Mouse (Mus musculus) neutrophil, adult 5-6 weeks (primary cell): ENCODE results near the gene Sart3. TPM values are rescaled to one million over a fixed set of nuclear protein-coding genes. Genes with fewer than 3 reads are reported as not detected.

Experiments used
- ATAC-seq: fragments of 151-379, 151-347 bp; 2 replicates; pipeline ENCODE4 v1.8.0; 2017; ENCODE audit warnings: mild to moderate bottlenecking, moderate TSS enrichment; ENCODE audit not compliant: insufficient number of reproducible peaks, poor library complexity, low FRiP score, severe bottlenecking; ENCODE audit errors: extremely low read depth
- total RNA-seq: library from RNA; stranded (forward); fragments of 200-1000 nt; gene quantifications from 2 replicates; pipeline ENCODE4 v1.2.3, GENCODE M21; 2017

The Sart3 gene
- total RNA-seq, 1 experiment from 2014 or later: 50.5 TPM

GRCm38 (mm10) chr5:113773664-113774063 lies 1.4 kb upstream of the Sart3 start:
- peak; percentile 59 for ATAC-seq

DNA sequence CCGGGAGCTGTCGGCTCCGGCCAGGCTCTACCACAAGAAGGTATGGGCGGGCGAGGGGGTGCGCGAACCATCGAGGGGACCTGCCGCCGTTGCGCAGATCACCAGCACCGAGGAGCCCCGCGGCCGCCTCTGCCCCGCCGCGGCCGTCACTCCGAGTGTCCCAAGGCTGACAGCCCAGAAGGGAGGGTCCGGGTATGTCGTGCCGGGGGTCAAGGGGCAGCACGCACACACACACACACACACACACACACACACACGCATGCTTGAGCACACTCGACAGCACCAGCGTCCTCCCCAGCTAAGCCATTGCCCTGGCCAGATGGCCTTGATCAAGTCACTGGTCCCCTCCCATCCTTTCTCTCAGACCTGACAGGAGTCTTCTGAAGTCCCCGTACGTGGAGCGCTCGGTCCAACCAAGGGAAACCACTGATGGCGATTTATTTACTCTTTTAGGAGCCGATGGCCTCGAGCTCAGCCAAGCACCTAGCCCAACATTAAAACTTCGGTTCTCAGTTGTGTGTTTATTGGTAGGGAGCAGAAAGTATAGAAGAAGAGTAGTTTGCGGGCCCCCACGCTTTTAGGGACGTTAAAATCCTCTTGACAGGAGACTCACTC lies 702 bp upstream of the Sart3 start:
- ATAC-seq: no peak

DNA sequence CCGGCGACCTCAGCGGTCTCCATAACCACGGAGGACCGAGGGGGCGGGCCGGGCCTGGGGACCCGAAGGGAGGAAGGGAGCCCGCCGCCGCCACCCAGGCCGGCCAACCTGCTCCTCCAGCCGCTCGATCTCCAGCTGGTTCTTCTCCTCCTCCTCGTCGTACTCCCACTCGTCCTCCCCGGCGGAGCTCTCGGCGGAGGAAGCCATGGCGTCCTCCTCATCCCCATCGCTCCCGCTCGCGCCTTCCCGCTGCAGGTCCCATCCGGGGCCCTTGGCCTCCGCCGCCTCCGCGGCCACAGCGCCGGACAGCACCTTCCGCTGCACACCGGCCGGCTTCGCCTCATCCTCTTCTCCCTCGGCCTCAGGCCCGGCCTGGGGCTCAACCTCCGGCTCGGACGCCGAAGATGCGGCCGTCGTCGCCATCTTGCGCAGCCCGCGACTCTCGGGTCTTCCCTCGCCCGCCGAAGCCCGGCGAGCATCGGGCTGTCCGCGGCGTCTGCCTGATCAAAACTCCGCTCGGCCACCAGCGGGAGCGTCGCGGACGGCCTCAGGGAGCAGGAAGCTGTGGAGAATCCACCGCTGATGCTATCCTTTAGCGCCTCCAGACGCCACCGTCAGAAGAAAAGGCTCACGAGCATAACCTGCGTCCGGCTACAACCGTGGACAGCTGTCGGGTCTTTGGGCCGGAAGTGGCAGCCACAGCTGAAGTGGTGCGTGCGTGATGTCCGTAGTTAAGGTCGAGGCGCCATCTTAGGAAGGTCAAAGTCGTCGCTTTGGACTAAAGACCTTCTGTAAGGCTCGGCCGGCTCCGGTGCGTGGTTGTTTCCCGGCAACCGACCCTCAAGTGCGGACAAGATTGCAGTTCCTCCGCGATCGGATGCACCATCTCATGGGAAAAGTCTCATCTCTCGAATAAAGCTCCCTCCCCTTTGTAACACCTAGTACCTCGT lies 822 bp downstream of the Sart3 start:
- ATAC-seq: peak; percentile 67

GRCm38 (mm10) chr5:113768806-113769205 lies 3.5 kb downstream of the Sart3 start:
- no peak for ATAC-seq

- no peak; the same call in 1 of the 2 replicates for ATAC-seq
Measured at GRCm38 (mm10) chr5:113765641-113766526, 6.4 kb downstream of the Sart3 start.

- ATAC-seq: no peak
Measured at GRCm38 (mm10) chr5:113764426-113764825, 7.9 kb downstream of the Sart3 start.

DNA sequence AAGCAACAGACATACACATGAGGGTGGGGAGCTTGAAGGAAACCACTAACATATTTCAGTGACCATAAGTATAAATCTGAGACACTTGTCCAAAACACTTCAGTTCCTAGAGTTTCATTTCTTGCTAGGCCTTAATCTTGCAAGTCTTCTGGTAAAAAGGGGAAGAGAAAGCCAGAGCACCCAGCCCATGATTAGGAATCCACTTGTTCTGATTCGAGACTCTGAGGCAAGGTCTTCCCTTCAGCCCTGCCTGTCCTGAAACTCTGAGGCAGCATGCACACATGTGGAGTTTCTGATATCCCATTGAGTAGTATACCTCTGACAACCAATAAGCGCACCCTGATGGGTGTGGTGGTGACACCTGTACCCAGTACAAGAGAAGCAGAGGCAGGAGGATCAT lies 10.7 kb downstream of the Sart3 start:
- ATAC-seq: no peak

DNA sequence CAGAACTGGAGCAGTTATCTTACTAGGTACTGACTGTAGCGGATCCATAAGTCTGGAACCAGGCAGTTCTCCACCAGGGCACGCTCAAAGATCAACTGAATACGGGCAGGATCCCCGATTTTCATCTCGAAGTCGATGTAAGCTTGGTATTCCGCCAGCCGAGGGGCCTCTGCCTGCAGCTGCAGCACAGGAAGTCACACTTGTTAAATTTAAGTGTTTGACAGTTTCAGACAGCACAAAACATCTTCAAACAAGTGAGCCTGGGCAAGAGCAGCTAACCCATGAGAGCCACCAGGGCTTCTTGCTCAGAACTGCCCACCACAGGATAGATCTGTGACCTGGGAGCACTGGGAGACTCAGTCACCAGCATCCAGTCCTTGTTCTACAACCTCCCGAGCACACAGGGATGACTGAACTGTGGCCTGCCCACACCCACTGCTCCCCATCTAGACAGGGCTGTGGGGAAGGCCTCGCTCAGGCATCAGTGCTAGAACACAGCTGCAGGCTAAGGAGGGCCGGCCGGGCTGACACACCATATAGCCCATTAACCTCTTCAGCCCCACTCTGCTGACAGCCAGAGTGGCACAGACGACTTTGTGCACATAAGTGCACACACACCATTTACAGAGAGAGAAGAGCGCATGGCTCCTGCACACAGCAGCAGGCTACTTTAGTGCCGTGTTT lies 16.8 kb downstream of the Sart3 start:
- ATAC-seq: no peak

GRCm38 (mm10) chr5:113751521-113752157 lies 20.7 kb downstream of the Sart3 start:
- ATAC-seq: no peak

- ATAC-seq: no peak
Measured at GRCm38 (mm10) chr5:113748556-113749331, 23.6 kb downstream of the Sart3 start.

DNA sequence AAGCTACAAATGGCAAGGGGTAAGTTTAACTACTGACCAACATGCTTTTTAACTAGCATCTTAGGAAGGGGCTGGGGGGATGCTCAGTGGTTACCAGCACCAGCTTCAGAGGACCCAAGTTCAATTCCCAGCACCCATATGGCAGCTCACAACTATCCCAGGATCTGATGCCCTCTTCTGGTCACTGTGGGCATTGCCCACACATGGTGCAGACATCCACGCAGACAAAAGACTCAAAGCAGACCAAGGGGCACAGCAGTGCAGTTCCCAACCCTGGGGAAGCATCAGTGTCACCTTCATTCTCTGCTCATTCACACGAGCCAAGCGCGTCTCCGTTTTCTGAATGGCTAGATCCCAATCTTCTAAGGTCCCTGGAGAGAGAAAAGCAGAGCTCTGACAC lies 24.7 kb downstream of the Sart3 start:
- no peak for ATAC-seq

GRCm38 (mm10) chr5:113737607-113738237 lies 34.6 kb downstream of the Sart3 start:
- ATAC-seq: no peak

- no peak for ATAC-seq
Measured at GRCm38 (mm10) chr5:113736522-113737164, 35.7 kb downstream of the Sart3 start.

DNA sequence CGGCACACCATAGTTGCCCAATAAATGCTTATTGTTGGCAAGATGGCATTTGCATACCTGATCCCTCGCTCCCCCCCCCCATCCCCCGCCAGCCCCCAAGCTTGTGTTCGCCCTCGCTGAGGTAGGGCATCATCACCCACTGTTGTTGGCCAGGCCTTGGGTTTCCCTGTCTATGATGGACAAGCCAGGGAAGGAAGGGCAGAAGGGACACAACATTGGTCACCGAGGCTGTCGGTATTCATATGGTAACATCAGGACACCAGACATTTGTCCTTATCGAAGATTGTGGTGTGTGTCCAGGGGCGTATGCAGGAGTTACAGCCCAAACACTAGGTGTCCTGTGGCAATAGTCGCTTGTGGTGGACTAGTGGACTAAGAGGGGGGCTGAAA lies 36.2 kb downstream of the Sart3 start:
- no peak for ATAC-seq

- ATAC-seq: peak; percentile 91
Measured at GRCm38 (mm10) chr5:113735345-113736112, 36.8 kb downstream of the Sart3 start, which contains the start of gene Ficd. Ficd (plus strand) TSS chr5:113735803.

DNA sequence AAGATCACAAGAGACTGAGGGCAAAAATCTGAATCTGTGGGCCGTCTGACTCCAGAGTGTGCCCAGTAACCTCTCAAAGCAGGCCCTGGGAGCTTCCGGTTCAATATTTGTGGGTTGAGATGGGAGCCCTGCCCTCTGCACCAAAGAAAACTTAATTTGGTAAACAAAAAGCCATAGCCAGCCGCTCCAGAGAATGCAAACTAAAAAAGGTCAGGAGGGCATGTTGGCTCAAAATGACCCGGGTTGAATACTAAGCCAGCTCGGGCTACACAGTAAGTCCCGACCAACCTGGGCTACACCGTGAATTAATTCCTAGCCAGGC lies 37.3 kb downstream of the Sart3 start:
- no peak for ATAC-seq
